Mouse (Mus musculus) heart, adult 9 months (tissue): ENCODE results near the gene Slc43a1.
A peak's percentile ranks its signal among the peaks of the same experiment; 100 is the strongest.

Experiments used
- DNase-seq, 2 experiments: peaks; one replicate each; pipeline ENCODE4 v3.0.0; 2022; ENCODE audit warnings: low spot score in 2 of 2

The Slc43a1 gene

DNA sequence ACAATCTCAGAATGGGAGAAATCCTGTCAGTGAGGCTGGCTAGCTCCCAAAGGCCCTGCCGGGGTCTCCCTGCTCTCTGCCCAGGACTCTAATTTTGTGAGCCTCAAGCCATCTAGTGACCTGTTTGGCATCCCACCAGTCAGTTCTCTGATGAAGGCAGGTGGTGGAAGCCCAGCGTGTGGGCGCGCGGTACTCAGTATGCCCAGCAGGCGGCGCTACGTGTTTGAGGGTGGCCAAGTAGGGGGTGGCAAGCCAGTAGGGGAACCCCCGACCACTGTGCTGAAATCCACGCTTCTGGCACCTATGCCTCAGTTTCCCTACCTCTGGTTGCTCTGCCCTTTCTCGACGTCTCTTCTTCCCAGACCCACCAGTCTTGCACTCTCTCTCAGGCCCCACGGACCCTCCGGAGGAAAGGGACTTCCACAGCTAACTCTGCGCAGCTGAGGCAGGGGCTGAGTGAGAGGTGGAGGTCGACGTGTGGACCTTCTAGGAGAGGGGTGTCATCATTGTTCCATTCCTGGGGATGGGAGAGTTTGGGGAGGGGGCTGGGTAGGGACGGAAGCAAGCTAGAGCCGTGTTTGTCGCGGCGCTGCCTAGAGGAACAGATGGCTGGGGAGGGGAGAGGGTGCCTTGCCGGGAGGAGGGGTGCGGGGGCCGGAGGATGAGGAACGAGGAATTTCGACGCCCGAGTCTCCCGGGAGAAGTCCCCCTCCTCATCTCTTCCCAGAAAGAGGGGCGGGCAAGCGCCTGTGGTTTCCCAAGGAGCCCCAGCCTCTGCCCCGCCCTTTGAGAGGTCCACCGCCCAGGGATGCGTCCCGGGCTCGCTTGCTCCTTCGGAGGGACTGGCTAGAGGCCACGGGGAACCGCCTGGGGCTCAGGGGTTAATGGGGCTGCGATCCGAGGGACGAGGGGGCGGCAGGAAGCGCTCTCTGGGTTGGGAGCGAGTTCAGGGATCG, 27.2 kb downstream of the Slc43a1 start:
- DNase-seq = peak; percentile 36 to 53

DNA sequence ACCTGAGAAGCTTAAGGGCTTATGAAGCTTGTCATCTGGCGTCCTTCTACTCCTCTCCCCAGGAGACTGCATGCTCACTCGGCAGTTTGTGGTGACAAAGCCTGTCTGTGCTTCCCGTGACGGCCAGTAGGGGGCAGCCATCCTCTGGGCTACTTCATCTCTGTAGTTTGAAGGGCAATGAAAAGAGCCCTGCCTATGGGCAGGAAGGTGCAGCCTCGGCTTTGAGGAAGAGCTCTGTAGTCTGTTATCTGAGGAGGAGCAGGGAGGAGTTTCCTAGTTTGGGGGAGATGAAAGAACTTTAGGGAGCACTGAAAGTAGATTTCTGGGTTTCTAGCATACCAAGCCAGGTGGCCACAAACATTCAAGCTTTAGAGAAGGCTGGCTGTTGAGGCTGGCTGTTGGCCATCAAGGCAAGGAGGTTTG, 29.9 kb downstream of the Slc43a1 start:
- DNase-seq = peak; percentile 40 to 45

- DNase-seq = no peak
These were observed 30.3 kb downstream of the Slc43a1 start for GRCm38 (mm10) chr2:84868977-84869376.

DNA sequence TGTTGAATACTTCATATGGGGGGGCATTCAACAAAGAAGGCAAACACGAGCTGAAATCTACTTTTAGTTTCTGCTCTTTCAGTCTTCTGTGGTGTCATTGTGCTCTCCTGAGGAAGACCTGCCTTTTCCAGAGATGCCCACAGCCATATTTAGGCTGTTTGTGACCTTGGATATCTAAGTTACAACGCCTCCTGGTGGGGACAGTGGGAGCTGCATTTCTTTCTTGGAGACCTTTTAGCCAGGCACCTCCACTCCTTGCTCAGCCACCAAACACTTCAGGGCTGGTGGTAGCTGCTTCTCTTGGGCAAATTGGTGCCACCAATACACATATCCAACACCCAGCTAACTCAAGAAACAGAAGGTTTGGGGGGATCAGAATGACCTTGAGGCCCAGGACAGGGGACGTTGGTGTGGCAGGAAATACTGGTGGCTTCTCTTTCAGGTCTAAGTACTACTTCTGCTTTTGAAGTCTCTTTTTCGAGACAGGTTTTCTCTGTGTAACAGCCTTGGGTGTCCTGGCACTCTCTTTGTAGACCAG, 32.0 kb downstream of the Slc43a1 start:
- no peak for DNase-seq

GRCm38 (mm10) chr2:84872105-84872716, 33.6 kb downstream of the Slc43a1 start:
- peak; percentile 31 to 55 for DNase-seq

DNA sequence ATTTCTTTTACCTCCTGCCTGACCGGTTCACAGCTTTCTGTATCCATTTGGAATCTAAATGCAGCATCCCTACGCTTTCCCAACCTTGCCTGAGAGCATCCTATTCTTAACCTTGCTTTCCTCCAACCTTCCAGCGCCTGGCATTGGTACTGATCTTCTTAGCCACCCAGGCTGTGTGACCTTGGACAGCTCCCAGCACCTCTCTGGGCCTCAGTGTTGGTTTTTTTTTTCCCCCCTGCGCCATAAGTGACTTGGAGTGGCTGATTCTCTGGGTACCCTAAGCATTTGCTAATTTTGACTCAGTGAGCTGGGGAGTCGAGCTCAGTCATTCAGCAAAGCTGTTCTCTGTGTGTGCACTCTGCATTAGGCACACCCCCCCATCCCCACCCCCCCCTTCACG, 37.2 kb downstream of the Slc43a1 start:
- DNase-seq = no peak

DNA sequence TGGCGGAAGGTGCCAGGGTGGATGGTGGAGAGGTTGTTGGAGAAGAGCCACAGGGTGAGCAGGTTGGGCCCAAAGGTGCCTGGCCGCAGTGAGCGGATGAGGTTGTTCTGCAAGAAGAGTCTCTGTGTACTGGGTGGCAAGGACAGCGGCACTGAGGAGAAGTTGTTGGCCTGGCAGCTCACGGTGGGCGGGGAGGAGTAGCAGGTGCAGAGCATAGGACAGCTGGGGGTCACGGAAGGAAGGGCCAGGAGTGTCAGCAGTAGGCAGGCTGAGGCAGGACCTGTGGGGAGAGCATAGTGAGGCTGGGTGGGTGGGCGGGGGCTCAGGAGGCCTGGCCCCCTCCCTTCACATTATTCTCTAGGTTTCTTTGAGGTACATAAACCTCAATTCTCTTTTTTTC, 41.9 kb downstream of the Slc43a1 start:
- no peak for DNase-seq

- DNase-seq = peak; percentile 53 to 54
These were observed 44.0 kb downstream of the Slc43a1 start for GRCm38 (mm10) chr2:84882606-84883005.

GRCm38 (mm10) chr2:84883084-84883483, 44.4 kb downstream of the Slc43a1 start:
- peak in 1 of 2 experiments; percentile 48 for DNase-seq

- DNase-seq = no peak
These were observed 44.9 kb downstream of the Slc43a1 start for GRCm38 (mm10) chr2:84883530-84883929.

DNA sequence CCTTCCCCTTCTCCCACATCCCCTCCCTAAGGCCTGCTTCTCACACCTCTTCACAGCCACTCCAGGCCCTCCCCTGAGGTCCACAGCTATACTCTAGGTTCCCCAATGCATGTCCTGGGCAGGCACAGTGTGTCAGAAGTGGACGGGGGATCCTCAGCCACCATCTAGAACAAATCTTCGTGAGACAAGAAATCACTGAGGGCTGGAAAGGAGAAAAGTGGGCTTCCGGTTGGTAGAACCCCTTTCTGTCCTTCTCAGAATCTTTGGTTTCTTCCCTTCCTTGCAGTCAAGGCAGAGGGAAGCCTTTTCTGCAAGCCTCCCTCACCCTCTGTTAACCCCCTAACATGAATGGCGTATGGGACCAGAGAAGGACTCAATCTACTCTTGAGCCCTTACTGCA, 45.3 kb downstream of the Slc43a1 start:
- no peak for DNase-seq

DNA sequence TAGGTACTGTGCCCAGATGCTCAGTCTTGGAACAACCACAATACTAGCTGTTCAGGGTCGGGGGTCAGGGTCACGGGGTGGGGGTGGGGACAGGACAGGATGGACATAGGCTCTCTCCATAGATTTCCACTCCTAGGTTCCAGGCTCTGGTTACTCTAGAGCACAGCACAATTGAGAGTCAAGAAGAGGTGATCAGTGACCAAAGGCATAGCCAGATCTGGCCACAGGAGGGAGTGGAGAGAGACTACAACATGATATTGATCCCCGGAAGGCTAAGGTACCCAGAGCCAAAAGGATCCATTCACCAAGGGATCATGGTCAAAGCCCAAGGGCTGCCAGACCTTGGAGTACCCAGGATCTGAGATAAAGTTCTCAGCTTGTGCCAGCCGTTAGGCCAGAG, 46.0 kb downstream of the Slc43a1 start:
- no peak for DNase-seq

DNA sequence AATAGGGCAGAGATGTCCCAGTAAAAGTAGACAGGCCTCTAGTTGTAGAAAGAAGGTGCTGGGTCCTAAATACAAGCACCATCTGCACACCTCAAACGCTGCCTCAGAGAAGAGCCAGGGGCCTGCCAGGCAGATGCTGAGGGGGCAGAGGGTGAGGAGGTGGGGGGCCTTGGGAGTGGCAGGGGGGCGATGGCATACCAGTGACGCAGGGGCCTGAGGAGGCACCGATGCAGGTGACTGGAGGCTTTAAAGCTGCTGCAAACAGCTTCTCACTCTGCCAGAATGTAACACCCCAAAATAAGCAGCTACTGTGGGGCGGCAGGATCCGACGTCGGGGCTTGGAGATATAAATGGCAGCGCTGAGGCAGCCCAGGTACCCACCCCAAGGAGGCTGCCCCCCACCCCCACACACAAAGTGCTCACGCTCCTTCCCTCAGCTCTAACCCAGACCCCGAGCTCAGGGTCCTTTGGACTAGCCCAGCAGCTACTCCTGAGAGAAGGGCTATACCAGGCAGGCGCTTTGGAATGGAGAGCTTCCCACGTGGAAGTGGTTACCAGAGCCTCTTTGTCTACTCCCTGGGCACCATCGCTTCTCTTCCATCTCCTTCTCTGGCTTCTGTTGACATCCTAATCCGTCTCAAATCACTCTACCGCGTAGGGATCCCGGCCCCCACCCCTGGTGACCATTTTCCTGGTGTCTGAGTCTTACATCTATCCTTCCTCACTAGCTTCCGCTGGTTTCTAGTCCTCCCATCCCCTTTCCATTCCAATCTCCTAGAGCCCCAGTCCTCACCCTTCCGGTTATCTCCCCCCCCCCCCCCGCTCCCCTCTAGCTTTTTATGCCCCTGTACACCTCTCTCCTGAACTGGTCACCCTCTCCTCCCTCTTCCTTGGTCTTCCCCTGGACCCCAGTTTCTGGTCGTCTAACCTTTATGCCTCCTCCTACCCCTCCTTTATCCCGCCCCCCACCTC, 46.7 kb downstream of the Slc43a1 start:
- no peak for DNase-seq

DNA sequence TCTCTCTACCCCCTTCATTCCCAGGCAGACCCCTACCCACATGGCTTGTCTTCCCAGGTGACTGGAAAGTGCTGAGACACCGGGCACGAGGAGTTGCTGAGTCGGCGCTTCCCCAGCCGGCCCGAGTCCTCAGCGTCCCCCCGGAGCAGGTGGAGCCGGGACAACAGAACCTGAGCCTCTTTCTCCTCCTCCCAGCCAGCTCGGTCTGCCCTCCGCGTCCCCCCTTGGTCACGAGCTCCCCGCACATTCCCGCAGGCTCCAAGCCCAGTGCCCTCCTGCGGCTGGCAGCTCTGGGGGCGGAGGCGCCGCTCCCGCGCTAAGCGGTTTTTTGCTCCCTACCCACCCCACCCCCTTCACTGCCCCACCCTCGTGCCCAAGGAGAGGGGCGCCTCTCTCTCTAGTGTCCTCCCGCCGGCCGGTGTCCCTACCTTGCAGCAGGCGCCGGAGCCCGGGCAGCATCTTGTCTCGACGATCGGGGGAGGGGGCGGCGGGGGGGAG, 47.6 kb downstream of the Slc43a1 start, which contains the start of gene Rtn4rl2:
Rtn4rl2 (minus strand) TSS at position 477 of the 498 bp plus-strand sequence.
- no peak for DNase-seq

DNA sequence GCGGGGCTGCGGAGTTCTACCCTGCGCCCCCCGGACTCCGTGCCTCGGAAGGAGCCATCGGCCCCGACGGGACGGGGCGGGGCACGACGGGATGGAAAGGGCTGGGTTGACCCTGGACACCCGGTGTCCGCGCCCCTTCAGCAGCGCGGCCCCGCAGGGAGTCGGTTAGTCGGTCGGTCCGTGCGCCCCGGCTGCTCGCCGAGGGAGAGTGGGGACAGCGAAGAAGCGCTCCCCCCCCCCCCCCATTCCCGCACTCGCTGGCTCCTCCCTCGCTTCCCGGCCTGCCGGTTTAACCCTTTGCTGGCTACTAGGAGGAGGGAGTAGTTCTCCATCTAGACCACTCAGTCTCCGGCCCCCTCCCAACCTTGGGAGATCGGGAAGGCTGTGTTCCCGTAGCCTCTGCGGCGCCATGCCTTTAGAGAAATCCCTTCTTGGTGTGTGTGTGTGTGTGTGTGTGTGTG, 48.2 kb downstream of the Slc43a1 start:
- peak in 1 of 2 experiments; percentile 45 for DNase-seq

DNA sequence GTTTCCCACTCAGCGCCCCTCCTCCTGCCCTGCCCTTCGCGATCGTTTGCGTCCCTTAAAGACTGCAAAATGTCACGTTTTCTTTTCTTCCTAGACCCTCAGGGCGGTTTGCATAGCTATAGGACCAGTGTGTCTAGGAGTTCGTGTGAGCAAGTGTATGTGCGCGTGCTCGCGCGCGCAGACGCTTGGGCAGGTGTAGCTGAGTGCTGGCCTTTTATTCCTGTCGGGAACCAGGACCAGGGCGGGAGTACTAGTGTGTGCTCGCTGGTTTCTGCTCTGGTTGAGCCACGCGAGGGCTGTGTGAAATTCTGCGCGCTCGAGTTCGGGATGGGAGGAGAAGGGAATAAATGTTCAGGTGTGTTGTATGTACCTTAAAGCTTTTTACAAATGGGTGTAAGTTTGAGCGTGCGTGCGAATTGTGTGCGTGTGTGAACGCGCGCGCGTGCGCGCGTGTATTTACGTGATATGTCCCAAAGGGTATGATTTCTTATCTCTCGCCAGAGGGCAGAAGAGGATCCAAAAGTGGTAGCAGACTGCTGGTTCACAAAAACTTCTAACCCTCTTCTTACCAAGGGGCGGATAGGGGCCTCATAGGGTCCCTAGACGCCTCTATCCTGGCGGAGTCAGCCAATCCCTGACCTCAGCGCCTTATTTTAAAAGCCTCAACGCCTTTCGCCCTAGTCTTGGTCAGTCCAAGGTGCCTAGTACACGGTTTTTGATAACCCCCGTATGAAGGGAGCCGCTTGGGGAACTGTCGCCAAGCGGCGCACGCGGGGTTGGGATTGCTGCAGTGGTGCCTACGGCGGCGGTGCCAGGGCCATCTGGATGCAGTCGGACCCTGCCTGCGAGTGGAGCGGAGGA, 49.0 kb downstream of the Slc43a1 start:
- peak; percentile 51 to 53 for DNase-seq

DNA sequence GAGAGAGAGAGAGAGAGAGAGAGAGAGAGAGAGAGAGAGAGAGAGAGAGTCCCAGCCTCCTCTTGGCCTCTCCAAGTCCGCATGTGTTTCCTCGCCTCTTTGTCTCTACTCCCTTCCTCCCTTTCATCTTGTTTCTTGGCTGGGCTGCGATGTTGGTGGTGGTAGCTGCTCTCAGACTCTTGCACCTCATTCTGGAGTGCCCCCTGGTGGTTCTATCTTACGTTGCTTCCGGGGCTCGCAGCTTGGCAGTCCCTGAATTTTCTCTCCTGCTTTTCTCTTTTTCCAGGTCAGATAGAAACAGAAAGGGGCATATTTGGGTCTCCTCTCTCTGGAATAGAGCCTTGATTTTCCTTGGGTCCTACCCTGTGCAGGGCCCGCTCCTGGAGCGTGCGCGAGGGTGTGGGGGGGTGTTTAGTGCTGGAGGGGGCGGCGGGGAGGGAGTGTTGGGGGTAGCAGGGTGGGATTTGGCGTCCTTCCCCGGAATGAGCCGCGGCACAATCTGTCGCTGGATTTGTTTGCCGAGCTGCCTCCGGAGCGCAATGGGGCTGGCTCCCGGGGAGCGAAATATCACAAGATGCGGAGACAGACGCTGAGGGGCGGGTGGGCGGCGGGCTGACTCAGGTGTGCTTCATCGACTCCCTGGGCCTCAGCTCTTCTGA, 50.1 kb downstream of the Slc43a1 start:
- DNase-seq = peak; percentile 74 to 83

- peak in 1 of 2 experiments; percentile 39 for DNase-seq
These were observed 50.8 kb downstream of the Slc43a1 start for GRCm38 (mm10) chr2:84889316-84890044.

GRCm38 (mm10) chr2:84890045-84890340, 51.3 kb downstream of the Slc43a1 start:
- DNase-seq = peak; percentile 72 to 87
